Mouse (Mus musculus) heart, postnatal 0 days (tissue): ENCODE data around the gene Tax1bp3.
A peak's percentile ranks its signal among the peaks of the same experiment; 100 is the strongest.

ENCODE experiments used
- CTCF ChIP-seq: IDR thresholded peaks from 2 replicates; pipeline ENCODE4 v1.5.1; 2016; ENCODE audit warnings: antibody characterized with exemption, control low read depth, low read depth
- EP300 ChIP-seq: IDR thresholded peaks from 2 replicates; pipeline ENCODE4 v1.6.1; 2016; ENCODE audit warnings: antibody characterized with exemption, low read depth

DNA sequence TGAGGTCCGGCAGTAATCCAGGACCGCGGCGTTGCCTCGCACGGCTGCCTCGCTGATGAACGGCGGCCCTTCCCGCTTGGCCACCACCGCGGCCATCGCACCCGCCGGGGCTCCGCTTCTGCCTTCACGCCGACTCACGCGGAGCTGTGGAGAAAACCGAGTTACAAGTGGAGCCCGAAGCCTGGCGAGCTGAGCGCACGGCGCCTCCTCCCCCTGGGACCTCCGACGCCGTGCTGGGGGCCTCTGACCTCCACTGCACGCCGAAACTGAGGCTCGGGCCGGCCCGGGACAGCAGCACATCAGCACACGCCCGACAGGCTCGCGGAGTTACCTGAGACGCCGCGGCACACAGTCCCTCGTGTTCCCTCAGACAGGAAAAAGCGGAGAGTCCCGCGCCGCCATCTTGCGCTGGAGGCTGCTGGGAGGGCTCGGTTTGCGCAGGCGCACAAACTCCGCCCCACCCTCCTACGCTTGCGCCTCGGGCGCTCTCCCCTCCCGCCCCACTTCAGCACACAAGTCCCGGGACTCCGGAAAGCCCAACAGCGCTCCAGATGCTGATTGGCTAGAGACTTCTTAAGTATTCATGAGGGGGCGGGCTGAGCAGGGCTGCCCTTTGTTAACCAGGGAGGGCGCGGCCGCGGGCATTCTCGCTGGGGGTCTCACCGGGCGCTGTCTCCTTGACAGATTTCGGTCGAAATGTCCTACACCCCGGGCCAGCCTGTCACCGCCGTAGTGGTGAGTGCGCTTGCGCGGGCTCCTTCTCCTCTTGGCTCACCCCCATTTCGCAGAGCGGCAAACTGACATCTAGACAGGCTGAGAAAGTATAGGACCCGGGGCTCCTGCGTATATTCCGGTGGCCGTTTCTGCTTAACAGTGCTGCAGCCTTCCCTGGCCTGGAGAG lies at the start of gene Tax1bp3, which contains the start of gene Emc6:
- TF ChIP-seq CTCF (no peak), EP300 (peak; percentile 23; the same call in 1 of the 2 replicates)
